ENCODE assay signal across 22 mouse cellular contexts in genomic region chr19:9060103-9060502, GRCm38 (mm10). TPM values are rescaled to one million over a fixed set of nuclear protein-coding genes. Genes with fewer than 3 reads are reported as not detected.
DNase-seq lines count a peak whose midpoint lies in the region; ATAC-seq and TF ChIP-seq lines count a peak whose summit lies in the region.
"Had no signal": no experiment of that assay in that cellular context is flagged by ENCODE, and none has a peak within 500 bp of the region (broad histone marks: within the 10 kb centered on the region; RNA-seq: fewer than 3 reads in every experiment).

No protein-coding gene starts in this region.

- peak; percentile 18 for DNase-seq in liver, adult 2 months (ENCODE audit: extremely low read depth, low read depth, low spot score)
- DNase-seq in liver, postnatal 0 days: no peak
- no peak for DNase-seq in right cerebral cortex, adult 18-20 months
- DNase-seq in spleen, adult 12 weeks (ENCODE audit: low spot score): no peak
- DNase-seq: cerebellum, postnatal 14 days; gastrocnemius, postnatal 36 days; kidney, postnatal 10 days; thymus, postnatal 36 days had no signal

- no peaks in the 10 kb centered on the region for H3K36me3 ChIP-seq in liver, adult 2 months (ENCODE audit: control insufficient read depth, insufficient read depth, low read length)
- H3K36me3 ChIP-seq in liver, postnatal 0 days (replicated peaks; ENCODE audit: insufficient read depth, low read length): no peaks in the 10 kb centered on the region
- no peaks in the 10 kb centered on the region for H3K36me3 ChIP-seq in C2C12 (ENCODE audit: control insufficient read depth, insufficient read depth)
- H3K36me3 ChIP-seq: heart, embryonic 15.5 days; hindbrain, embryonic 13.5 days; limb, embryonic 12.5 days; liver, embryonic 15.5 days; midbrain, embryonic 10.5 days had no signal

- 47% methylated on average over 4 of the region's 4 CpGs for WGBS in liver, adult 2 months
- 64% methylated on average over 4 of the region's 4 CpGs for WGBS in liver, postnatal 0 days (ENCODE audit: insufficient replicate concordance)

- no peak for TF ChIP-seq EP300 in liver, postnatal 0 days (IDR thresholded peaks at IDR 0.05; ENCODE audit: low read depth)

- H3K4me1 ChIP-seq in liver, adult 2 months (ENCODE audit: control insufficient read depth, insufficient read depth, low read length): no peaks in the 10 kb centered on the region
- H3K4me1 ChIP-seq in liver, postnatal 0 days (ENCODE audit: insufficient read depth): peaks cover 2% of the 10 kb centered on the region; the same call in 1 of the 2 replicates
- peaks cover 15% of the 10 kb centered on the region for H3K4me1 ChIP-seq in brown adipose tissue, adult 24 weeks (ENCODE audit: control insufficient read depth, insufficient read depth, insufficient read length, low read length)
- H3K4me1 ChIP-seq: heart, embryonic 15.5 days; hindbrain, embryonic 13.5 days; limb, embryonic 12.5 days; liver, embryonic 15.5 days had no signal

- no peak overlapping the region for H3ac ChIP-seq in C2C12 (ENCODE audit: control insufficient read depth, insufficient read length, low read depth)

- no peaks in the 10 kb centered on the region for H3K9me3 ChIP-seq in liver, postnatal 0 days (ENCODE audit: low read length)
- H3K9me3 ChIP-seq: heart, embryonic 15.5 days; hindbrain, embryonic 13.5 days; limb, embryonic 12.5 days; liver, embryonic 15.5 days; midbrain, embryonic 10.5 days had no signal

- no peaks in the 10 kb centered on the region for H3K79me3 ChIP-seq in C2C12 (ENCODE audit: low read depth)

- no peak for ATAC-seq in liver, postnatal 0 days
- peak; percentile 33; the same call in 1 of the 2 replicates for ATAC-seq in megakaryocyte progenitor cell, adult 5-6 weeks (replicated peaks; ENCODE audit: poor library complexity)
- ATAC-seq: forebrain, embryonic 16.5 days; intestine, postnatal 0 days had no signal

- H3K27ac ChIP-seq in liver, adult 2 months (replicated peaks; ENCODE audit: insufficient read depth, low read depth, low read length): no peak overlapping the region
- H3K27ac ChIP-seq in liver, postnatal 0 days (ENCODE audit: low read depth): no peak overlapping the region
- peak overlapping the region; percentile 70 for H3K27ac ChIP-seq in brown adipose tissue, adult 24 weeks (replicated peaks; ENCODE audit: low read depth, low read length)
- H3K27ac ChIP-seq: heart, embryonic 15.5 days; hindbrain, embryonic 13.5 days; limb, embryonic 12.5 days; liver, embryonic 15.5 days; midbrain, embryonic 10.5 days had no signal

- H3K79me2 ChIP-seq in liver, adult 2 months (ENCODE audit: control insufficient read depth, insufficient read depth, low read length): 0 out of 2 replicates have a peak, but pooled peaks cover 2% of the 10 kb centered on the region
- no peaks in the 10 kb centered on the region for H3K79me2 ChIP-seq in C2C12 (ENCODE audit: control insufficient read depth, insufficient read depth)

- TF ChIP-seq POLR2A in liver, adult 2 months (IDR thresholded peaks at IDR 0.05; ENCODE audit: extremely low read depth, insufficient read depth, low read length): no peak

- no peaks in the 10 kb centered on the region for H3K27me3 ChIP-seq in liver, adult 2 months (ENCODE audit: control insufficient read depth, insufficient read depth, low read length)
- H3K27me3 ChIP-seq in liver, postnatal 0 days (ENCODE audit: insufficient read depth, low read length): no peaks in the 10 kb centered on the region
- no peaks in the 10 kb centered on the region for H3K27me3 ChIP-seq in C2C12 (ENCODE audit: control insufficient read depth, insufficient read depth, insufficient read length)
- H3K27me3 ChIP-seq: CH12.LX; heart, embryonic 15.5 days; hindbrain, embryonic 13.5 days; limb, embryonic 12.5 days; liver, embryonic 15.5 days had no signal

- TF ChIP-seq CTCF in liver, adult 2 months (IDR thresholded peaks at IDR 0.05; ENCODE audit: low read depth, low read length): no peak
- TF ChIP-seq CTCF in liver, postnatal 0 days (IDR thresholded peaks at IDR 0.05; ENCODE audit: low read depth): no peak
- no peak for TF ChIP-seq CTCF in C2C12 (IDR thresholded peaks at IDR 0.05; ENCODE audit: control insufficient read depth, insufficient read depth, insufficient read length)

- no peak overlapping the region for H3K4me3 ChIP-seq in liver, adult 2 months (ENCODE audit: insufficient read depth, low read depth, low read length)
- no peak overlapping the region for H3K4me3 ChIP-seq in liver, postnatal 0 days (ENCODE audit: low read depth, low read length)
- no peak overlapping the region for H3K4me3 ChIP-seq in C2C12 (ENCODE audit: insufficient read depth, poor library complexity, severe bottlenecking)
- no peak overlapping the region for H3K4me3 ChIP-seq in brown adipose tissue, adult 24 weeks (ENCODE audit: insufficient read depth, low read depth, low read length)
- H3K4me3 ChIP-seq: erythroblast, embryonic 14.5 days; heart, embryonic 15.5 days; hindbrain, embryonic 13.5 days; limb, embryonic 12.5 days; liver, embryonic 15.5 days; midbrain, embryonic 10.5 days had no signal

- H3K9ac ChIP-seq in liver, adult 2 months (ENCODE audit: low read depth, low read length): no peak overlapping the region
- no peak overlapping the region for H3K9ac ChIP-seq in liver, postnatal 0 days (replicated peaks)
- H3K9ac ChIP-seq: heart, embryonic 15.5 days; hindbrain, embryonic 13.5 days; limb, embryonic 12.5 days; liver, embryonic 15.5 days had no signal

- H3K4me2 ChIP-seq in liver, postnatal 0 days (ENCODE audit: low read depth, low read length): no peak overlapping the region
- H3K4me2 ChIP-seq: heart, embryonic 15.5 days; hindbrain, embryonic 13.5 days; limb, embryonic 12.5 days; liver, embryonic 15.5 days had no signal

TF ChIP-seq in C2C12, 6 proteins besides CTCF, POLR2A, EP300 and RAD21:
- peak; percentile 3 for TF ChIP-seq MYOD1 (IDR thresholded peaks at IDR 0.05; ENCODE audit: control insufficient read depth, insufficient read length, low read depth)
- no peak for TF ChIP-seq MYOG (IDR thresholded peaks at IDR 0.05; ENCODE audit: control insufficient read depth, extremely low read depth, insufficient read length)
- TF ChIP-seq MAX (IDR thresholded peaks at IDR 0.05): peak; percentile 65
- peak; percentile 99 for TF ChIP-seq CEBPB (IDR thresholded peaks at IDR 0.05; ENCODE audit: low read depth)
- TF ChIP-seq USF1 (IDR thresholded peaks at IDR 0.05; ENCODE audit: low read depth): no peak
- TF ChIP-seq FOSL1 (IDR thresholded peaks at IDR 0.05; ENCODE audit: insufficient read depth, low read length, poor library complexity, severe bottlenecking): peak; percentile 24

RNA-seq across cellular contexts. Expression of gene Scgb1a1, which starts 27.7 kb away (rescaled TPM):
- total RNA-seq in liver, adult 2 months (2014; rRNA removed): not detected in 2 replicates
- polyA plus RNA-seq in liver, adult 2 months (2012; rRNA removed): 1.4 and 1.6 TPM in 2 replicates
- polyA plus RNA-seq in liver, postnatal 0 days (2015; fragmentation: Nextera tagmentation; extraction: Ambion mirVana): 0.85 and 3.7 TPM in 2 replicates
- polyA plus RNA-seq in C2C12 (2012; fragmentation: generic; extraction: Trizol): not detected
- not detected in 2 replicates for polyA plus RNA-seq in brown adipose tissue, adult 24 weeks (2012; ENCODE audit: insufficient read depth, insufficient read length, missing spikeins)
- not detected in 2 replicates for total RNA-seq in megakaryocyte progenitor cell, adult 5-6 weeks (2015)
- not detected in 2 replicates for total RNA-seq in megakaryocyte progenitor cell, adult 5-6 weeks (2017)
- total RNA-seq: CH12.LX; gastrocnemius, postnatal 36 days; left cerebral cortex, adult 8-10 months had no signal
- polyA plus RNA-seq: brain, embryonic 14.5 days; erythroblast, embryonic 14.5 days; forebrain, embryonic 16.5 days; hindbrain, embryonic 13.5 days; intestine, postnatal 0 days; limb, embryonic 12.5 days; liver, embryonic 15.5 days; midbrain, embryonic 10.5 days had no signal
